ENCODE assay signal across 8 mouse cellular contexts in genomic region chr19:12501370-12502347, GRCm38 (mm10). TPM values are rescaled to one million over a fixed set of nuclear protein-coding genes. Genes with fewer than 3 reads are reported as not detected.
DNase-seq lines count a peak whose midpoint lies in the region; ATAC-seq lines count a peak whose summit lies in the region.

TSS of gene Dtx4 (minus strand) at chr19:12501454.

- peak within 1 kb of the TSS; percentile 92 for H3K27ac ChIP-seq in forebrain, embryonic 11.5 days (ENCODE audit: low read depth, low read length)
- H3K27ac ChIP-seq in heart, embryonic 16.5 days (ENCODE audit: low read length), result peak within 1 kb of the TSS; percentile 74
- peak within 1 kb of the TSS; percentile 78 for H3K27ac ChIP-seq in liver, embryonic 15.5 days (replicated peaks)
- H3K27ac ChIP-seq in neural tube, embryonic 12.5 days, result peak within 1 kb of the TSS; percentile 90

- H3K36me3 ChIP-seq in forebrain, embryonic 11.5 days (ENCODE audit: control insufficient read depth, insufficient read depth, low read length), result no peaks in the 10 kb centered on the region
- no peaks in the 10 kb centered on the region for H3K36me3 ChIP-seq in heart, embryonic 16.5 days (ENCODE audit: control insufficient read depth, insufficient read depth)
- no peaks in the 10 kb centered on the region for H3K36me3 ChIP-seq in liver, embryonic 15.5 days (replicated peaks)
- H3K36me3 ChIP-seq in neural tube, embryonic 12.5 days, result no peaks in the 10 kb centered on the region

- no peaks in the 10 kb centered on the region for H3K27me3 ChIP-seq in forebrain, embryonic 11.5 days (ENCODE audit: control insufficient read depth, insufficient read depth, low read length)
- H3K27me3 ChIP-seq in heart, embryonic 16.5 days (ENCODE audit: control insufficient read depth, insufficient read depth, low read length), result peaks cover 15% of the 10 kb centered on the region
- H3K27me3 ChIP-seq in liver, embryonic 15.5 days, result peaks cover 29% of the 10 kb centered on the region
- no peaks in the 10 kb centered on the region for H3K27me3 ChIP-seq in neural tube, embryonic 12.5 days (replicated peaks)

- H3K9me3 ChIP-seq in forebrain, embryonic 11.5 days (ENCODE audit: control insufficient read depth, low read length), result no peaks in the 10 kb centered on the region
- no peaks in the 10 kb centered on the region for H3K9me3 ChIP-seq in heart, embryonic 16.5 days (replicated peaks; ENCODE audit: control insufficient read depth, low read length)
- no peaks in the 10 kb centered on the region for H3K9me3 ChIP-seq in liver, embryonic 15.5 days (replicated peaks)
- H3K9me3 ChIP-seq in neural tube, embryonic 12.5 days, result no peaks in the 10 kb centered on the region

- H3K9ac ChIP-seq in forebrain, embryonic 11.5 days (ENCODE audit: low read length), result peak within 1 kb of the TSS; percentile 96
- peak within 1 kb of the TSS; percentile 85 for H3K9ac ChIP-seq in heart, embryonic 16.5 days (ENCODE audit: low read length)
- peak within 1 kb of the TSS; percentile 43 for H3K9ac ChIP-seq in liver, embryonic 15.5 days
- peak within 1 kb of the TSS; percentile 93 for H3K9ac ChIP-seq in neural tube, embryonic 12.5 days

- H3K4me2 ChIP-seq in forebrain, embryonic 11.5 days (ENCODE audit: low read depth, low read length, severe bottlenecking), result peak within 1 kb of the TSS; percentile 79
- peak within 1 kb of the TSS; percentile 98 for H3K4me2 ChIP-seq in heart, embryonic 16.5 days (ENCODE audit: low read depth, low read length)
- H3K4me2 ChIP-seq in liver, embryonic 15.5 days, result peak within 1 kb of the TSS; percentile 69
- peak within 1 kb of the TSS; percentile 69 for H3K4me2 ChIP-seq in neural tube, embryonic 12.5 days (replicated peaks)

- ATAC-seq in CD4-positive, CD25-positive, alpha-beta regulatory T cell, adult 4 months, result peak; percentile 89
- peak; percentile 92 for ATAC-seq in forebrain, embryonic 11.5 days (replicated peaks; ENCODE audit: low FRiP score)
- ATAC-seq in heart, embryonic 16.5 days (replicated peaks; ENCODE audit: extremely low read depth, insufficient read depth, low FRiP score), result peak; percentile 93
- ATAC-seq in liver, embryonic 15.5 days (ENCODE audit: insufficient read depth), result peak; percentile 89
- peak; percentile 91 for ATAC-seq in neural tube, embryonic 12.5 days (ENCODE audit: low FRiP score, low read depth)

- 0 out of 2 replicates have a peak, but pooled peaks cover 6% of the 10 kb centered on the region for H3K4me1 ChIP-seq in forebrain, embryonic 11.5 days (replicated peaks; ENCODE audit: control insufficient read depth, insufficient read depth, low read length)
- H3K4me1 ChIP-seq in heart, embryonic 16.5 days (ENCODE audit: control insufficient read depth, insufficient read depth, low read length), result peaks cover 6% of the 10 kb centered on the region
- 0 out of 2 replicates have a peak, but pooled peaks cover 4% of the 10 kb centered on the region for H3K4me1 ChIP-seq in liver, embryonic 15.5 days (replicated peaks)
- peaks cover 19% of the 10 kb centered on the region; the same call in 1 of the 2 replicates for H3K4me1 ChIP-seq in neural tube, embryonic 12.5 days

- H3K4me3 ChIP-seq in forebrain, embryonic 11.5 days (ENCODE audit: low read depth, low read length), result peak within 1 kb of the TSS; percentile 82
- peak within 1 kb of the TSS; percentile 68 for H3K4me3 ChIP-seq in heart, embryonic 16.5 days (ENCODE audit: low read length)
- peak within 1 kb of the TSS; percentile 61 for H3K4me3 ChIP-seq in liver, embryonic 15.5 days (replicated peaks)
- peak within 1 kb of the TSS; percentile 86 for H3K4me3 ChIP-seq in neural tube, embryonic 12.5 days

- peak; percentile 94 for DNase-seq in c-Kit-positive CD71-negative TER-119-negative erythroid progenitor cells, embryonic 14.5 days (ENCODE audit: low read depth)
- peak; percentile 95 for DNase-seq in forebrain, embryonic 11.5 days (ENCODE audit: low spot score)
- peak; percentile 96 to 98 for DNase-seq in kidney, postnatal 36 days
- DNase-seq in telencephalon, adult 2 months (ENCODE audit: low read depth, low spot score), result peak; percentile 89

- under 1% methylated on average over 70 of the region's 80 CpGs for WGBS in forebrain, embryonic 11.5 days
- WGBS in heart, embryonic 16.5 days, result under 1% methylated on average over 79 of the region's 80 CpGs
- WGBS in liver, embryonic 15.5 days (ENCODE audit: insufficient replicate concordance), result under 1% methylated on average over 80 of the region's 80 CpGs
- WGBS in neural tube, embryonic 12.5 days, result under 1% methylated on average over 80 of the region's 80 CpGs

RNA-seq across cellular contexts. Expression of gene Dtx4, which starts in this region (rescaled TPM):
- polyA plus RNA-seq in CD4-positive, CD25-positive, alpha-beta regulatory T cell, adult 4 months (2017; shearing (Covaris generic)), result 10 to 100 TPM in 1 of 2 experiments, 1 to 10 TPM in 1; 6.8 to 11.4 TPM
- 39.8 and 40.2 TPM in 2 replicates for polyA plus RNA-seq in forebrain, embryonic 11.5 days (2014; fragmentation: Nextera tagmentation; extraction: Ambion mirVana)
- polyA plus RNA-seq in heart, embryonic 16.5 days (2015; fragmentation: Nextera tagmentation; extraction: Ambion mirVana), result 2.6 and 3.2 TPM in 2 replicates
- polyA plus RNA-seq in liver, embryonic 15.5 days (2015; fragmentation: Nextera tagmentation; extraction: Ambion mirVana), result 2.0 and 2.4 TPM in 2 replicates
- 58.4 and 63.3 TPM in 2 replicates for polyA plus RNA-seq in neural tube, embryonic 12.5 days (2016; fragmentation: Nextera tagmentation; extraction: Ambion mirVana)

Comparison
In these comparisons a context has a peak if more than half of its experiments do, and no peak if none do; other contexts are left out.
1. Peak in every context shown above with its lines: DNase-seq, ATAC-seq, H3K4me3 ChIP-seq and H3K27ac ChIP-seq.
2. H3K9ac ChIP-seq: peak in every context shown above with its lines; median percentile 96 in forebrain, embryonic 11.5 days; 93 in neural tube, embryonic 12.5 days; 85 in heart, embryonic 16.5 days; 43 in liver, embryonic 15.5 days.